Mouse (Mus musculus): ENCODE measurements around the gene Nanog. TPM values are rescaled to one million over a fixed set of nuclear protein-coding genes. Genes with fewer than 3 reads are reported as not detected.

The Nanog gene
- total RNA-seq, 2 experiments from 2014 or later: not detected

DNA sequence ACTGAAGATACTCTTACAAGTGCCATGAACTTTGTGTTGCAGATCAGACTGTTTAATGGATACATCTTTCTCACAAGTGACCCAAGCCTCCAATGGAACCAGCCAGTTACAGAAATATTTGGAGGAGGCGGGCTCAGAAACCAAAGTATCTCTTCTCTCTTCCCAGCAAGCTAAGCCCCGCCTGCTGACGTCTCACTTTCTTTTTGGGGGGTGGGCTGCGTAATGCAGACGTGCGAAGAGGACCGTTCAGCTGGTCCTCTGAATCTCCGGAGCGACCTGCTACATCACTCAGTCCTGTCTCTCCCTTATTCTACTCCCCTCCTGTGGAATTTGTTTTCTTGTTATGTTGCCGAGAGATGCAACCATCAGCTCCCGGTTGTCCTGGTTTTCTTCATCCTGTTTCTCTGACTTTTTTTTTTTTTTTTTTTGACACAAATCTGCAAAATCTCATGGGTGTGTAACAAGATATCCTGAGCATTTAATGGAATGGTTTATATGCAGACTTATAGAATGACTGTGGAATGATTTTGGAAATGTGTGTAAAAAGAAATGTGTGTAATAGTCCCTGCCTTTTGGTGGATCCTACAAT is 53.8 kb downstream of the Nanog start:
- peak; percentile 61 to 76 for DNase-seq (ENCODE audit: extremely low spot score in 1 of 2, low spot score in 1 of 2)

DNA sequence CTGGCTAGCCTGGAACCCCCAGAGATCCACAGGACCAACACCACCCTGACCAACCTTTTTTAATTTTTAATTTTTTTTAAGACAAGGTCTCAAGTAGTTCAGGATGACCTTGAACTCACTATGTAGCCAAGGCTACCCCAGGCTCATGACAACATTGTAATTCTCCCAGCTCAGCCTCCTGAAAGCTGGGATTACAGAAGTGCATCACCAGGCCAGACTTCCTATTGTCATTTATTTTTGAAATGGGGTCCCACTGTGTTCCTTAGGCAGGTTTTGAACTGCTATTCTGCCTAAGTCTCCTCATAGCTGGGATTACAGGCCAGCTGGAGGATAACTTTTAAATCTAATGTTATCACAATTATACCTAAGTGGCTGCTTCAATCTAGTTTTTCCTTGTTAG is 54.6 kb downstream of the Nanog start:
- no peak for DNase-seq (ENCODE audit: extremely low spot score in 1 of 2, low spot score in 1 of 2)

DNA sequence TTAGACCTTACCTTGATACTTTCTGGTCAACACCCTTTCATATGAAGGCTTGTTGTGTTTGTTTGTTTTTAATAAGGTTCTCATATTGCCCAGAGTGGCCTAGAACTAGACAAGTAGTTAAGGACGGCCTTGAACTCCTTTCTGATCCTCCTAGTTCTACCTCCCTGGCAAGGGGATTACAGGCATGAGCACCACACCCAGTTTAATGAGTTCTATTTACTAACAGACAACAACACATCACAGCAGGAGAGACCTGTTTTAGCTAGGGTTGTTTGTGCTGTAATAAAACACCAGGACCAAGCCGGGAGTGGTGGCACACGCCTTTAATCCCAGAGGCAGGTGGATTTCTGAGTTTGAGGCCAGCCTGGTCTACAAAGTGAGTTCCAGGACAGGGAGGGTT is 55.2 kb downstream of the Nanog start:
- DNase-seq (ENCODE audit: extremely low spot score in 1 of 2, low spot score in 1 of 2): no peak

DNA sequence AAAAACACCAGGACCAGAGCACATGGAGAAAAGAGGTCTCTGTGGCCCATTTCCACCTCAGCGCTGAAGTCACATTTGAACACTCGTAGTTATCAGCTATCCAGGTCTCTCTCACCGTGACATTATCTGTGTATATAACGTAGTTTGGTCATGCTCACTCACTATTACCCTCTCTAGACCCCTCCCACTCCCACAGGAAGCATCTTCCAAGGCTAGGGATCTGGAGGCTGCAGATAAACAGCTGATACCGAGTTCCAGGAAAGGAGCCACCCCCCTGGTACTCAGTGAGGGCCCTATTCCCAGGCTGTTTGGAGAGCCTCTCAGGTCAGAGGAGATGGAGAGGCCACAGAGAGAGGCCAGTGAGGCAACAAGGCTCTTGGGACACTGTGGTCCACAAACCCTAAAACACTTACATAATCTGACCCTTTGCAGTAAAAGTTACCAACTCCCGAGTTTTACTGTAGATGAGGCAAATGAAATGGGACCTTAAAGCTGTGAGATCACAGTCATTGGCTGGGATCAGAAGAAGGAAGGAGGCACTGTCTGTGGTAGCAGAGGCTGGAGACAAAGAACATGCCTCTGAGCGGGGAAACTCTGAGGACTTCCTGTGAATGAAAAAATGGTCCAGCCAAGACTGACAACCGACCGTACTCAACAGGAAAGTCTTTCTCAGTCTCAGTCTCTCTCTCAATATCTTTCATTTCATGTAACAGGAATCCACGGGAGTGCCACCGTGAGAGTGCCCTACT is 55.8 kb downstream of the Nanog start:
- no peak for DNase-seq (ENCODE audit: extremely low spot score in 1 of 2, low spot score in 1 of 2)

DNA sequence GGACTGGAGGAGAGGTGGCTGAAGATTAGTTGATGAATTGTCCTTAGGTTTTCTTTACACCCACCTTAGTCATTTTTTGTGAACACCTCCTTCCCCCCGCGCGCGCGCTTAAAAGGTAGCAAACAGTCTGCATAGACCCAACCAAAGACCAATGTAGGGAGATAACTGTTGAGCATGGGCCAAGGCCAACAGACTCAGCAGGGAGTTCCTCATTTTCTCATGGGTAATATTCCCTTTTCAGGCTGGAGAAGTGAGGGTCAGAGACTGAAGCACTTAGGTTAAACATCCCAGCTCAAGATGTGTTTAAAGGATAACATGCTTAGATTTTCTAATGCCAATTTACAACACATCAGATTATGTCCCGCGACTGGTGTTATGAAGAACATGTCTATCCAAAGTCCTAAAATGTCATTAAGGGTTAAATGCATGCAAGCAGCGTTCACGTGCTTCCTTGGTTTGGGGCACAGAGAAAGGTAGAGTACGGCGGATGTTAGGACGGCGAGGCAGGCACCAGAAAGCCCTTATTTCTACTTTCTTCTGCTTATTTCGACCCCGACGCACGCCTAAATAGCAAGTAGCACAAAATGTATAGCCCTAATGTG is 56.7 kb downstream of the Nanog start:
- DNase-seq (ENCODE audit: extremely low spot score in 1 of 2, low spot score in 1 of 2): no peak

Other genes starting within 250 kb of the Nanog start
- gene Rimklb, start 208.7 kb upstream of the Nanog start, total RNA-seq (2021): 10 to 100 TPM; 81.8 to 84.1 TPM
- gene Mfap5, start 201.6 kb upstream of the Nanog start, total RNA-seq (2021): under 1 TPM in 1 of 2 experiments, not detected in 1; 0.23 TPM
- not detected for gene Aicda, start 153.7 kb upstream of the Nanog start, total RNA-seq (2021)
- gene Apobec1, start 105.0 kb upstream of the Nanog start, total RNA-seq (2021): 1 to 10 TPM; 1.7 to 2.9 TPM
- gene Gdf3, start 97.4 kb upstream of the Nanog start, total RNA-seq (2021): not detected
- gene Dppa3, start 81.1 kb upstream of the Nanog start, total RNA-seq (2021): not detected
- 100 to 1,000 TPM; 115 to 119 TPM for gene Slc2a3, start 94.2 kb downstream of the Nanog start, total RNA-seq (2021)
- gene Foxj2, start 112.4 kb downstream of the Nanog start, total RNA-seq (2021): 10 to 100 TPM; 27.5 to 29.0 TPM
- 1 to 10 TPM in 1 of 2 experiments, under 1 TPM in 1; 0.62 to 1.2 TPM for gene C3ar1, start 148.7 kb downstream of the Nanog start, total RNA-seq (2021)
- gene Necap1, start 167.0 kb downstream of the Nanog start, total RNA-seq (2021): 100 to 1,000 TPM; 205 to 214 TPM
- gene Clec4a1, start 214.4 kb downstream of the Nanog start, total RNA-seq (2021): under 1 TPM; 0.38 to 0.44 TPM
- 1 to 10 TPM in 1 of 2 experiments, under 1 TPM in 1; 0.69 to 1.6 TPM for gene Clec4a3, start 245.0 kb downstream of the Nanog start, total RNA-seq (2021)

All from layer of hippocampus, postnatal 25 days (tissue).